Mouse (Mus musculus) hindbrain, embryonic 10.5 days (tissue): ENCODE data around the gene Cdkal1. TPM values are rescaled to one million over a fixed set of nuclear protein-coding genes. Genes with fewer than 3 reads are reported as not detected.
A peak's percentile ranks its signal among the peaks of the same experiment; 100 is the strongest.

Source experiments
- DNase-seq: peaks from one replicate; pipeline ENCODE4 v3.0.0-alpha.2; 2017; ENCODE audit warnings: low spot score
- H3K27ac ChIP-seq: fragments of 300-500 bp; sonication (generic); 2 replicates; pipeline ENCODE4 v1.5.1; 2016; ENCODE audit warnings: mild to moderate bottlenecking, moderate library complexity
- H3K27me3 ChIP-seq: fragments of 300-500 bp; sonication (generic); 2 replicates; pipeline ENCODE4 v1.6.1; 2016; ENCODE audit warnings: mild to moderate bottlenecking; ENCODE audit not compliant: poor library complexity, insufficient read depth, severe bottlenecking
- H3K36me3 ChIP-seq: fragments of 300-500 bp; sonication (generic); 2 replicates; pipeline ENCODE4 v1.6.1; 2016; ENCODE audit warnings: mild to moderate bottlenecking, moderate library complexity
- H3K4me1 ChIP-seq: fragments of 300-500 bp; sonication (generic); replicated peaks from 2 replicates; pipeline ENCODE4 v1.6.1; 2016; ENCODE audit warnings: mild to moderate bottlenecking
- H3K4me3 ChIP-seq: fragments of 300-500 bp; sonication (generic); 2 replicates; pipeline ENCODE4 v1.5.1; 2016; ENCODE audit warnings: mild to moderate bottlenecking, moderate library complexity
- H3K9me3 ChIP-seq: fragments of 300-500 bp; sonication (generic); 2 replicates; pipeline ENCODE4 v1.6.1; 2016; ENCODE audit warnings: mild to moderate bottlenecking, moderate library complexity
- WGBS: fragments of 180-500 bp; shearing (Covaris S2); methylation state at CpG from one replicate; pipeline ENCODE4 v1.1.7; 2016; 5-methylcytosine and 5-hydroxymethylcytosine counted together
- polyA plus RNA-seq: library from polyadenylated mRNA; unstranded; fragments of >200 nt; fragmentation: Nextera tagmentation; extraction: Ambion mirVana; gene quantifications from 2 replicates; pipeline ENCODE4 v1.2.1, GENCODE M21; 2016

Gene Cdkal1
- 29.6 and 32.8 TPM in 2 replicates for polyA plus RNA-seq

- under 1% methylated on average over 33 of the region's 33 CpGs for WGBS
- peak; percentile 81 for DNase-seq
- Histone ChIP-seq H3K9me3 (no peaks in the 10 kb centered on the region), H3K27me3 (no peaks in the 10 kb centered on the region), H3K4me3 (peak within 1 kb of the TSS; percentile 77), H3K27ac (peak within 1 kb of the TSS; percentile 92), H3K4me1 (peaks cover 17% of the 10 kb centered on the region), H3K36me3 (peaks cover 17% of the 10 kb centered on the region)
Observed at GRCm38 (mm10) chr13:29855281-29856031, at the start of gene Cdkal1. Gene Cdkal1, minus strand, starts transcription at chr13:29855674.

- no peak overlapping the region for H3K27ac ChIP-seq
- H3K4me3 ChIP-seq = no peak overlapping the region
- peaks cover 37% of the 10 kb centered on the region for H3K9me3 ChIP-seq
- peaks cover 60% of the 10 kb centered on the region for H3K36me3 ChIP-seq
- WGBS = 97% methylated on average over 1 of the region's 1 CpGs
- no peak for DNase-seq
- H3K4me1 ChIP-seq = no peaks in the 10 kb centered on the region
- H3K27me3 ChIP-seq = no peaks in the 10 kb centered on the region
Observed at GRCm38 (mm10) chr13:29903341-29903740, 47.9 kb upstream of the Cdkal1 start.

- no peaks in the 10 kb centered on the region for H3K27me3 ChIP-seq
- no peak overlapping the region for H3K4me3 ChIP-seq
- no peak overlapping the region for H3K27ac ChIP-seq
- no peaks in the 10 kb centered on the region for H3K4me1 ChIP-seq
- peaks cover 54% of the 10 kb centered on the region for H3K36me3 ChIP-seq
- DNase-seq = no peak
- H3K9me3 ChIP-seq = peaks cover 39% of the 10 kb centered on the region
- 79% methylated on average over 1 of the region's 1 CpGs for WGBS
Observed at GRCm38 (mm10) chr13:29902676-29903075, 47.2 kb upstream of the Cdkal1 start.

- no peak for DNase-seq
- Histone ChIP-seq H3K4me3 (no peak overlapping the region), H3K9me3 (peaks cover 33% of the 10 kb centered on the region), H3K27ac (no peak overlapping the region), H3K27me3 (no peaks in the 10 kb centered on the region), H3K36me3 (peaks cover 46% of the 10 kb centered on the region), H3K4me1 (no peaks in the 10 kb centered on the region)
- WGBS = 72% methylated on average over 4 of the region's 4 CpGs
Observed at GRCm38 (mm10) chr13:29901641-29902040, 46.2 kb upstream of the Cdkal1 start.

- Histone ChIP-seq H3K27me3 (no peaks in the 10 kb centered on the region), H3K4me1 (no peaks in the 10 kb centered on the region), H3K36me3 (no peaks in the 10 kb centered on the region), H3K27ac (no peak overlapping the region), H3K4me3 (no peak overlapping the region), H3K9me3 (no peaks in the 10 kb centered on the region)
- 96% methylated on average over 3 of the region's 3 CpGs for WGBS
- DNase-seq = no peak
Observed at GRCm38 (mm10) chr13:29866780-29867179, 11.3 kb upstream of the Cdkal1 start.

GRCm38 (mm10) chr13:29864331-29864730, 8.9 kb upstream of the Cdkal1 start:
- Histone ChIP-seq H3K27me3 (no peaks in the 10 kb centered on the region), H3K4me1 (no peaks in the 10 kb centered on the region), H3K27ac (no peak overlapping the region), H3K9me3 (no peaks in the 10 kb centered on the region), H3K36me3 (no peaks in the 10 kb centered on the region), H3K4me3 (no peak overlapping the region)
- 56% methylated on average over 6 of the region's 6 CpGs for WGBS
- DNase-seq = peak; percentile 18

- no peaks in the 10 kb centered on the region for H3K9me3 ChIP-seq
- H3K4me3 ChIP-seq = no peak overlapping the region
- H3K27ac ChIP-seq = no peak overlapping the region
- no peaks in the 10 kb centered on the region for H3K36me3 ChIP-seq
- no peak for DNase-seq
- peaks cover 2% of the 10 kb centered on the region; the same call in 1 of the 2 replicates for H3K4me1 ChIP-seq
- H3K27me3 ChIP-seq = no peaks in the 10 kb centered on the region
- WGBS = 70% methylated on average over 2 of the region's 2 CpGs
Observed at GRCm38 (mm10) chr13:29860087-29860486, 4.6 kb upstream of the Cdkal1 start.

- no peak overlapping the region for H3K27ac ChIP-seq
- no peak overlapping the region for H3K4me3 ChIP-seq
- no peaks in the 10 kb centered on the region for H3K9me3 ChIP-seq
- peaks cover 17% of the 10 kb centered on the region for H3K4me1 ChIP-seq
- no peaks in the 10 kb centered on the region for H3K27me3 ChIP-seq
- WGBS = 20% methylated on average over 4 of the region's 4 CpGs
- peak; percentile 13 for DNase-seq
- peaks cover 3% of the 10 kb centered on the region; the same call in 1 of the 2 replicates for H3K36me3 ChIP-seq
Observed at GRCm38 (mm10) chr13:29857436-29857835, 2.0 kb upstream of the Cdkal1 start.

GRCm38 (mm10) chr13:29854876-29855275, 598 bp downstream of the Cdkal1 start:
- Histone ChIP-seq H3K27ac (peak overlapping the region; percentile 92), H3K9me3 (no peaks in the 10 kb centered on the region), H3K4me3 (peak overlapping the region; percentile 77), H3K36me3 (peaks cover 22% of the 10 kb centered on the region), H3K27me3 (no peaks in the 10 kb centered on the region), H3K4me1 (peaks cover 17% of the 10 kb centered on the region)
- WGBS = 2% methylated on average over 5 of the region's 5 CpGs
- no peak for DNase-seq

- 63% methylated on average over 5 of the region's 5 CpGs for WGBS
- H3K27ac ChIP-seq = no peak overlapping the region
- no peaks in the 10 kb centered on the region for H3K9me3 ChIP-seq
- no peak overlapping the region for H3K4me3 ChIP-seq
- H3K4me1 ChIP-seq = peaks cover 3% of the 10 kb centered on the region; the same call in 1 of the 2 replicates
- no peaks in the 10 kb centered on the region for H3K27me3 ChIP-seq
- H3K36me3 ChIP-seq = peaks cover 34% of the 10 kb centered on the region
- no peak for DNase-seq
Observed at GRCm38 (mm10) chr13:29838409-29839047, 16.9 kb downstream of the Cdkal1 start.

- no peak for DNase-seq
- Histone ChIP-seq H3K9me3 (no peaks in the 10 kb centered on the region), H3K36me3 (peaks cover 19% of the 10 kb centered on the region), H3K27me3 (no peaks in the 10 kb centered on the region), H3K4me3 (no peak overlapping the region), H3K27ac (no peak overlapping the region), H3K4me1 (peaks cover 4% of the 10 kb centered on the region; the same call in 1 of the 2 replicates)
- 42% methylated on average over 4 of the region's 4 CpGs for WGBS
Observed at GRCm38 (mm10) chr13:29835170-29835569, 20.3 kb downstream of the Cdkal1 start.

- Histone ChIP-seq H3K4me3 (no peak overlapping the region), H3K36me3 (peaks cover 17% of the 10 kb centered on the region), H3K27ac (peak overlapping the region; percentile 50; the same call in 1 of the 2 replicates), H3K9me3 (no peaks in the 10 kb centered on the region), H3K27me3 (no peaks in the 10 kb centered on the region), H3K4me1 (peaks cover 8% of the 10 kb centered on the region; the same call in 1 of the 2 replicates)
- no peak for DNase-seq
- WGBS = 79% methylated on average over 8 of the region's 8 CpGs
Observed at GRCm38 (mm10) chr13:29833751-29834150, 21.7 kb downstream of the Cdkal1 start.

- Histone ChIP-seq H3K4me3 (no peak overlapping the region), H3K9me3 (no peaks in the 10 kb centered on the region), H3K36me3 (0 out of 2 replicates have a peak, but pooled peaks cover under 1% of the 10 kb centered on the region), H3K27me3 (no peaks in the 10 kb centered on the region), H3K27ac (no peak overlapping the region), H3K4me1 (peaks cover 23% of the 10 kb centered on the region)
- WGBS = 92% methylated on average over 4 of the region's 4 CpGs
- no peak for DNase-seq
Observed at GRCm38 (mm10) chr13:29831126-29831525, 24.3 kb downstream of the Cdkal1 start.
